In the genomic region with DNA sequence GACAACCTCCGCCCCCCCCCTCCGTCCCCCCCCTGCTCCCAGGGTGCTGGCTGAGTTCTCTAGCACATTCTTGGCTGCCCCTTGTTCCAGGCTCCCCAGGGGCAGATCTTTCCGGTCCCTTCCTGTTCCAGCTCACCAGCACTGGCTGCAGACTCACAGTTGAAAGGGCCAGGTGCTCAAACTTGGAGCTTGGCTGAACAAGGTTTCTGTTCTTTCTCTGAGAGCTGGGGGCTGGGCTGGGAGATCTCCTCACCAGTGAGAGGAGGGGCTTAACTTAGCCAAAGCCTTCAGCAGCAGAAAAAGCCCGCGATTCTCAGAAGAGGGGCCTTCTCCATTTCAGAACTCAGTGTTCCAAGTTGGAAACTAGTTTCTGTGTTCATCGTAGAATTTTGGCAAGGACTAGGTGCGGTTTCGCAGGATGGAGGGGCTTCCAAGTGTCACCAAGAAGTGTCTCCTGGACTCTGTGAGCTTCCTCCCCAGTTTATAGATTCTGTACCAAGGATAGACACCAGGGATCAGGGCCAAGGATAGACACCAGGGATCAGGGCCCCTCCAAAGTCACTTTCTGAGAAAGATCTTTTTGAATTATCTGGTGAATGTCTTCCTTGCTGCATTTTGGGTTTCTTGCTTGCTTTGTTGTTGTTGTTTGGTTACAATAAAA, we compare ENCODE assay signal across 7 mouse cellular contexts. TPM values are rescaled to one million over a fixed set of nuclear protein-coding genes. Genes with fewer than 3 reads are reported as not detected.
DNase-seq lines count a peak whose midpoint lies in the region; ATAC-seq and TF ChIP-seq lines count a peak whose summit lies in the region.

No protein-coding gene starts in this region.

- peak overlapping the region; percentile 36; the same call in 1 of the 2 replicates for H3K4me2 ChIP-seq in heart, embryonic 11.5 days
- no peak overlapping the region for H3K4me2 ChIP-seq in midbrain, postnatal 0 days (ENCODE audit: low read depth, low read length, poor library complexity, severe bottlenecking)

- WGBS in heart, embryonic 11.5 days (ENCODE audit: insufficient replicate concordance), result 27% methylated on average over 8 of the region's 8 CpGs
- WGBS in midbrain, postnatal 0 days, result 27% methylated on average over 8 of the region's 8 CpGs

- H3K27me3 ChIP-seq in E14TG2a.4 (ENCODE audit: insufficient read depth, low read length), result no peaks in the 10 kb centered on the region
- H3K27me3 ChIP-seq in heart, embryonic 11.5 days (ENCODE audit: control insufficient read depth, insufficient read depth, low read length), result no peaks in the 10 kb centered on the region
- no peaks in the 10 kb centered on the region for H3K27me3 ChIP-seq in midbrain, postnatal 0 days (ENCODE audit: insufficient read depth, low read length)

- H3K27ac ChIP-seq in heart, embryonic 11.5 days (ENCODE audit: low read depth, low read length), result peak overlapping the region; percentile 2
- 0 out of 2 replicates have a peak overlapping the region, but pooled peaks have one; percentile 27 for H3K27ac ChIP-seq in midbrain, postnatal 0 days (ENCODE audit: low read depth, low read length)

- H3K4me1 ChIP-seq in E14TG2a.4 (replicated peaks; ENCODE audit: low read depth, low read length), result peaks cover 53% of the 10 kb centered on the region
- 0 out of 2 replicates have a peak, but pooled peaks cover 5% of the 10 kb centered on the region for H3K4me1 ChIP-seq in heart, embryonic 11.5 days (ENCODE audit: control insufficient read depth, insufficient read depth, low read length)
- H3K4me1 ChIP-seq in midbrain, postnatal 0 days (ENCODE audit: insufficient read depth, low read length), result no peaks in the 10 kb centered on the region; the same call in 1 of the 2 replicates

- H3K4me3 ChIP-seq in E14TG2a.4 (replicated peaks; ENCODE audit: low read length), result peak overlapping the region; percentile 61
- no peak overlapping the region for H3K4me3 ChIP-seq in heart, embryonic 11.5 days (ENCODE audit: low read depth, low read length)
- H3K4me3 ChIP-seq in midbrain, postnatal 0 days (ENCODE audit: low read depth, low read length), result no peak overlapping the region

- H3K36me3 ChIP-seq in E14TG2a.4 (ENCODE audit: insufficient read depth, low read length), result no peaks in the 10 kb centered on the region
- H3K36me3 ChIP-seq in heart, embryonic 11.5 days (ENCODE audit: control insufficient read depth, insufficient read depth, low read length), result no peaks in the 10 kb centered on the region
- H3K36me3 ChIP-seq in midbrain, postnatal 0 days (ENCODE audit: insufficient read depth, low read length), result no peaks in the 10 kb centered on the region

- peak; percentile 33 for ATAC-seq in heart, embryonic 11.5 days (replicated peaks; ENCODE audit: insufficient number of reproducible peaks, low FRiP score, low TSS enrichment)
- peak; percentile 83 for ATAC-seq in midbrain, postnatal 0 days (ENCODE audit: low FRiP score)

- no peak for TF ChIP-seq CTCF in E14TG2a.4 (conservative IDR thresholded peaks at IDR 0.05; ENCODE audit: low read length)
- no peak for TF ChIP-seq CTCF in midbrain, postnatal 0 days (IDR thresholded peaks at IDR 0.05)

- peak; percentile 55 for DNase-seq in 3134 (ENCODE audit: extremely low read depth, insufficient read length, low spot score)
- DNase-seq in embryo, embryonic 11 days, result peak; percentile 78
- DNase-seq in kidney, postnatal 10 days, result peak; percentile 83
- peak; percentile 73 for DNase-seq in midbrain, postnatal 0 days (ENCODE audit: low spot score)
- no peak for DNase-seq in layer of hippocampus, adult 11-12 months (ENCODE audit: low spot score)

- H3K9ac ChIP-seq in heart, embryonic 11.5 days (ENCODE audit: low read depth, low read length), result peak overlapping the region; percentile 44; the same call in 1 of the 2 replicates
- no peak overlapping the region for H3K9ac ChIP-seq in midbrain, postnatal 0 days (replicated peaks; ENCODE audit: low read length, poor library complexity, severe bottlenecking)

- no peaks in the 10 kb centered on the region for H3K9me3 ChIP-seq in E14TG2a.4 (ENCODE audit: low read length)
- H3K9me3 ChIP-seq in heart, embryonic 11.5 days (replicated peaks; ENCODE audit: control insufficient read depth, low read length), result no peaks in the 10 kb centered on the region
- no peaks in the 10 kb centered on the region for H3K9me3 ChIP-seq in midbrain, postnatal 0 days (ENCODE audit: low read length)

RNA-seq across cellular contexts. Expression of a gene that starts 29.2 kb away (rescaled TPM):
- polyA plus RNA-seq in heart, embryonic 11.5 days (2014; fragmentation: Nextera tagmentation; extraction: Ambion mirVana), result 13.9 and 18.4 TPM in 2 replicates
- total RNA-seq in midbrain, postnatal 0 days (2014; rRNA removed), result 3.1 and 6.0 TPM in 2 replicates
- polyA plus RNA-seq in midbrain, postnatal 0 days (2015; fragmentation: Nextera tagmentation; extraction: Ambion mirVana), result 3.9 and 4.3 TPM in 2 replicates

RNA-seq across cellular contexts. Expression of a gene that starts 52.2 kb away (rescaled TPM):
- polyA plus RNA-seq in heart, embryonic 11.5 days (2014; fragmentation: Nextera tagmentation; extraction: Ambion mirVana), result 35.5 and 38.7 TPM in 2 replicates
- 28.9 and 53.1 TPM in 2 replicates for total RNA-seq in midbrain, postnatal 0 days (2014; rRNA removed)
- polyA plus RNA-seq in midbrain, postnatal 0 days (2015; fragmentation: Nextera tagmentation; extraction: Ambion mirVana), result 21.7 and 26.9 TPM in 2 replicates
